Mouse (Mus musculus): ENCODE measurements around the gene Paf1.

Gene Paf1

DNA sequence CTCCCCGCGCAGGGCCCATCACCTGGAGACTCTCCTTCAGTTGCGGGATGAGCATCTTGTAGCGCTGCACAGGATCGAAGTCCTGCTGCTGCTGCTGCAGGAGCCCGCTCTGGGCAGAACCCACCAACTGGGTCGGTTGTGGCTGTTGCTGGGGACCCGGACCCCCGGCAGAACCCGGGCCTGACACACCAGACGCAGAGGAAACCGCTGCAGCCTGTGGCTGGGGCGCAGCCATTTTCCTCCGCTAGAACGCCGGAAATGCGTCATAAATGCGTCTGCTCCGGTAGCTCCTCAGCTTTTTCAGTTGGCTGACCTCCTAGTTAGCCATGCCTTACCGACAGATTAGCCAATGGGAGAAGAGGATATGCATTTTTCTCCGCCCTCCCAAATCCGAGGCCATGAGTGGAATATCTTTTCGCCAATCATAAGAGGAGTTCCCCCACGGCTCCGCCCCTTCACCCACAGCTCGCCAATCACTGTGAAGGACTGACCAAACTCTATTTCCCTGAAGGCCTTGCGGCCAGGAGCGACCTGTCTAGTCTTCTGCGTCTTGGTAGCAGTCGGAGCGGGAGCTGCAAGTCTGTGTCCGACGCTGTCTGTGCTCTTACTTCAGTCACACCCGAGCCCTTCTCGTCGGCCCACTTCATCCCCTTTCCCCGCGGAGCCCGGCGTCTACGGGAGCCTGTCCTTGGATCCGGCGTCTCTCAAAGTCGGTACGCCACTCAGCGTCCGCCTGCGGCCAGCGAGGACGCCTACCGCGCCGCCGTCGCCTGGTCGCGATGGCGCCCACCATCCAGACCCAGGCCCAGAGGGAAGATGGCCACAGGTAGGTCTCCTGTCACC is at the start of gene Paf1, which contains the start of gene Med29:
Gene Paf1, plus strand, starts transcription at position 523 of the 843 bp plus-strand sequence.
Gene Med29, minus strand, starts transcription at position 280 of the 843 bp plus-strand sequence.
- peak; percentile 95 for DNase-seq

DNA sequence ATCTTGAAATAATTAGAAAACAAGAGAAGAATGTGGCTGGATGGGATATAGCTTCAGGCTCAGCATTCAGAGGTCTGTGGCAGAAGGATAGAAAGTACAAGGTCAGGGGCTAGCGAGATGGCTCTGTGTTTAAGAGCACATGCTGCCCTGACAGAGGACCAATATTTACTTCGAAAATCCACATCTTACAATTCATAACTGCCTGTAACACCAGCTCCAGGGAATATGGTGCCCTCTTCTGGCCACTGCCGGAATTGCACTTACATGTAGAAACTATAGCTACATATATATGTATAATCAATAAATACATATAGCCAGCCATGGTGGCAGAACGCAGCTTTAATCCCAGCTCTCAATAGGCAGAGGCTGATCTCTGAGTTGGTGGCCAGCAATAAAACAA is 48.1 kb upstream of the Paf1 start:
- DNase-seq: peak; percentile 73

DNA sequence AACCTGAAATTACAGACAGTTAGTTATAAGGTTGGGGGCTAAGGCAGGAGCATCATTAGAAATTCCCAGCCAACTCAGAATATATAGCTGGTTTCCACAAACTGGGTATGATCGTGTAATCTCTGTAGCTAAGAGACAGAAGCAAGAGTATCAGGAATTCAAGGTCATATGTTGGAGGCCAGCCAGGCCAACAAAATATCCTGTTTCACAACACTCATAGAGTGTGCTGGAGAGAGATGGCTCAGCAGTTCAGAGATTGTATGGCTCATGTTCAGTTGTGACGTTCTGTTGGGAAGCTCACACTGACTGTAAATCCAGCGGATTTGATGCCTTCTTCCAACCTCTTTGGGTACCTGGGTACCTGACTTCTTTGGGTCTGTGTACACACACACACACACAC is 45.0 kb upstream of the Paf1 start:
- no peak for DNase-seq

DNA sequence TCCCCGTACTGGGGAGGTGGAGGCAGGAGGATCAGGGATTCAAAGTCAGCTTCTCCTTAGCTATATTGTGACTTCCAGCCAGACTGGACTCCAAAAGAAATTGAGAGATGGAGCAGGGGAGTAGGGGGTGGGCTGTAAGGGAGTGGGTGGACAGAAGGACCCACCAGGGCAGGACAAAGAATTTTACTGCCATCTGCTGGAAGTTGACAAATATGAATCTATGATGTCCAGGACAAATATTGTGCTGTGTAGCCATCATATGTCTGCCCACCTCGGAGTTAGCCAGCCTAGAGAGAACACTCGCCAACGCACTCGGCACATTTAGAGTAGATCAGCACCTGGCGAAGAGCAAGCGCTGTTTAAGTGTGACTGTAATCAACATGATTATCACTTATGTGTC is 44.1 kb upstream of the Paf1 start:
- no peak for DNase-seq

DNA sequence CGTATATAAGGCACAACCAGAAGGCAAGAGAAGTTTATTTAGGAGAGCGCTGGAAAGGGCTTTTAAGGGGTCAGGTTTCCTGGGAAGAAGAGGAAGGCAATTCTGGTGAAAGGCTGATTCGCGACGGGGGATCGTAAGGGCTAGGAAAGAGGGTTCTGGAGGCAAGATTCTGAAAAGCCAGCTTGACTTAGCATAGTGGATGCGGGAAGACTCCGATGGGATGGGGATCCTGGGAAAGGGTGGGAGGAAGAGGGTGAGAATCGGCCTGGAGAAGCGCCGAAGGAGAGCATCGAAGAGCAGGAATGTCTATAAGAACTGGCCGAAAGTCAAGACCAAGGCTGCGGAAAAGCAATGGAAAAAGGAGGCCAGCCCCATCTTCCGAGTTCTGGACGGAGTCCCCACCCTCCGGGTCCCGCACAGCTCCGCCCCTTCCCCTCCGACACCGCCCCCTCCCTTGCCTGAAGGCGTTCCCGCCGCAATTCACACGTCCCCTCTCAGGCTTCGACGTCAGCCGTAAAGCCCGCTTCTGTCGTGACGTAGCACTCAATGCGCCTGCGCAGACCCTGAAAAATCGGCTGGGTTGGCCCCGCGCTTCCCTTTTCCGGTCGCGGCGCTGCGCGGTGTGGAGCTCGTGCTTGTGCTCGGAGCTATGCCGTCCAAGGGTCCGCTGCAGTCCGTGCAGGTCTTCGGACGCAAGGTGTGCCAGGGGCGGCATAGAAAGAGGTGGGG is 42.4 kb upstream of the Paf1 start, which contains the start of gene Rps16:
Gene Rps16, plus strand, starts transcription at position 498 of the 729 bp plus-strand sequence.
- DNase-seq: peak; percentile 99

DNA sequence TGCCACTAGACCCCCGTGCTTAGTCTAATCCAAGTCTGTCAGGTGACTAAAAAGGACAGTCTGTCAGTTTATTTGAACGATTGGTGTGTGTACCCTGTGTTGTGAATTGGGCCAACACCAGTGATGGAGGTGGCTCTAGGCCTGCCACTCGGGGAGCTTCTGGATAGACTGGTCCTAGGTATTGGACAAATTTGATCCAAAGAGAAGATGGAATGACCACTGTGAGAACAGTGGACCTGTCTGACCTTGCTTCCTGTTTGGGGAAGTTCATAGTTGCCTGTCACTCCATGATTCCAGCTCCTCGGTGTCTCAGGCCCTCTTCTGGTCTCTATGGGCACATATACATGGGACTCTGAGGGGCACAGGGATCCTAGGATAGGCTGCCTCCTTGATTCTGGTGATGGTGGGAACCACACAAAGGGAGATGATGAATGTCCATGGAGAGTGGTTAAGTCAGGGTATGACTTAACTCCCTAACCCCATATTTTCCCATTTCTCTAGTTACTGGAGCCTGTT is 41.0 kb upstream of the Paf1 start:
- DNase-seq: no peak

DNA sequence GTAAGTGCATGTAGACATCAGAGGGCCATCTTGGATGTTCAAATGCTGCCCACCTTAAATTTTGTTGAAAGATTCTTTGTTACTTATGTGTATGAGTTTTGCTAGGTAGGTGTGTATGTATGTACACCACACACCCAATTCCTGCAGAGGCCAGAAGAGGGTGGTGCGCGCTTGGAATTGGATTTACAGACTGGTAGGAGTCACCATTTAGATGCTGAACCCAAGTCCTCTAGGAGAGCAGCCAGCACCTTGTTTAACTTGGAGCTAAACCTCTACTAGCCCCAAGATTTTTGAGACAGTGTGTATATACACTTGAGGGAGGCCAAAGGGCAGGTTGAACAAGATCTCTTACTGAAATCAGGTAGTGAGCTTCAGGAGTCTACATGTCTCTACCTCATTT is 39.5 kb upstream of the Paf1 start:
- peak; percentile 48 for DNase-seq

DNA sequence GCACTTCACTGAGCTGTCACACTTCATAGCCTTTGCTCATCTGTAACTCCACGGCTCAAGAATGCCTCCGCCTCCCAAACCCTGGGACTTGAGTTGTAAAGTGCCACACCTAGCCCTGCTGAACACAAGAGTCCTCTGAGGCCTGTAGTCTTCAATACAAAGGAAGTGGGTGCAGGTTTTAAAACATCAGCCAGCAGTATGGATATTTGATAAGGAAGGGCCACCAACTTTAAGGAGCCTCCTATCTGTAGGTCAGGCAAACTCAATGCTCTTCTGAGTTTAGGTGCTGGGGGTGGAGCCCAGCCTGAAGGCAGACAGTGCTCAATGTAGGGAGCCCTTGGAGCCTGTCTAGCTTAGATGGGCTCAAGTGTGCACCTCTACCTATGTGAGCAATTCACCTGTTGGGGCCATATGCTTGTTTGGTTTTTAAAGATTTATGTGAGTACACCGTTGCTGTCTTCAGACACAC is 38.6 kb upstream of the Paf1 start:
- no peak for DNase-seq

DNA sequence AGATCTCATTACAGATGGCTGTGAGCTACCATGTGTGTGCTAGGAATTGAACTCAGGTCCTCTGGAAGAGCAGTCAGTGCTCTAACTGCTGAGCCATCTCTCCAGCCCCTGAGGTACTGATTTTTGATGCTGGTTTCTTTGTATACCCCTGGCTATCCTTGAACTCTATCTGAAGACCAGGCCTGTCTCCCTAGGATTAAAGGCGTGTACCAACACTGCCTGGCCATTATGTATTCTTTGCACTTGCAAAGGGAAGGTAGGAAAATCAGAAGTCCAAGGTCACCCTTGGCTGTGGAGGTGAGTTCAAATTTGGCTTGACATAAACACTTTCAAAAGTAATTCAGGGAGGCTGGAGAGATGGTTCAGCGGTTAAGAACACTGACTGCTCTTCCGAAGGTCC is 38.2 kb upstream of the Paf1 start:
- no peak for DNase-seq

DNA sequence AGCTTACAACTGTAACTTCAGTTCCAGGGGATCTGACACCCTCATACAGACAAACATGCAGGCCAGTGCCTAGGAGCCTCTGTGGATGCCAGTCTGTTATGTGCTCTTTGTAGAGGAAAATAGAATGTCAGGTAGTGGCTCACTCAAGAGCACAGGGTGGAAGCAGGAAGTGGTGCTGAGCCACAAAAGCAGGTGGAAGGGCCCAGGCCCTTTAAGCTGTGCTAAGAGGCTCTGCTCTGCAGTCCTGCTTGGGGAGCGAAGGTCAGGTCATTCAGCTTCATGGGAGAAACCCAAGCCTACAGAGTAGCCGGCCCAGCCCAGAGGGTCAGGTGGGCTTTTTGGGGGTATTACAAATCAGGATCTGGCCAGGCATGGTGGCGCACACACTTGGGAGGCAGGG is 37.5 kb upstream of the Paf1 start:
- DNase-seq: peak; percentile 72

DNA sequence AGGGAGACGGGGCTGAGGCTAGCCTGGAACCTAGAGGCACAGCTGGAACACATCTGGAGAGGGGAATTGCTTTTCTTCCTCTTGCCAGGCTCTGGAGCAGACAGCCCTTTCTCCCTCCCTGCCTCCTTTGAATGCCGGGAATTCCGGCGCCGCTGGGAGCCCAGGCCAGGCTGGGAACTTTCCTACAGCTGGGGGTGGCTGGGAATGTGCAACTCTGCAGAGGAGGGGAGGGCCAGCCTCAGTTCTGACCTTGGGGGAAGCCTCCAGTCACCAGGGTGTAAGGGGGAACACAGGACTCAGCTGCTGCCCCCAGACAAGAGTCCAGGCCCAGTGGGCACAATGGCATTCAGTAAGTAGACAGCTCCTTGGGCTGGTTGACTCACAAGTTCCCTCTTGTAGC is 35.8 kb upstream of the Paf1 start:
- no peak for DNase-seq

DNA sequence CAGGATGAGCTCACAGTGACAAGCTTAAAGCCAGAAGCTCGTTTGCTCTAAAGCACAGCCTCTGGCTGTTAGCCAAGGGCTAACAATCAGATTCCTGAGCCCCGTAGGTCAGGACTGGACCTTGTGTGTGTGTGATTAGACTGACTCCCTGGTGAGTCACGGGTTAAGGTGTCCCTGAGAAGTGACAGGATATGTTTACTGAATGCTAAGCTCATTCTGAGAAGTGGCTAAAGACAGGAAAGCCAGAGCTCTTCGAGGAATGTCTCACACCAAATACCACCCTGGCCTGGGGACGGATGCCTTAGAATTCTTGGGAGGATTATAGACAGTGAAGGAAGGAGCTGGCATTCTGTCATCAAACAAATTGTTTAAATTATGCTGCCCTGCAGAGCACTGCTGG is 34.8 kb upstream of the Paf1 start:
- no peak for DNase-seq

DNA sequence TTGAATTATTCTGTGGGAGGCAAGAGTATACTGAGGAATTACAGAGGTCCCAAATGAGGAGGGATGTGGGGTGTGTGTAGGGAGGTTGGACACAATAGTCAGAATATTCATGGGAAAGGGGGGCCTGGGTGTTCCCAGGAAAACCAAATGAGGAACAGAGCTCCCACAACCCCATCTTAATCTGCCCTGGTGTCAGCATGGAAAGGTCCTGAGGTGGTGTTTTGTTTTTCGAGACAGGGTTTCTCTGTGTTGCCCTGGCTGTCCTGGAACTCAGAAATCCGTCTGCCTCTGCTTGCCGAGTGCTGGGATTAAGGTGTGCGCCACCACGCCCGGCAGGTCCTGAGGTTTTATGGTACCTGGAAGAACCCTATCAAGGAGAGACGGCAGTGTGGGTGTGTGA is 34.3 kb upstream of the Paf1 start:
- DNase-seq: no peak

DNA sequence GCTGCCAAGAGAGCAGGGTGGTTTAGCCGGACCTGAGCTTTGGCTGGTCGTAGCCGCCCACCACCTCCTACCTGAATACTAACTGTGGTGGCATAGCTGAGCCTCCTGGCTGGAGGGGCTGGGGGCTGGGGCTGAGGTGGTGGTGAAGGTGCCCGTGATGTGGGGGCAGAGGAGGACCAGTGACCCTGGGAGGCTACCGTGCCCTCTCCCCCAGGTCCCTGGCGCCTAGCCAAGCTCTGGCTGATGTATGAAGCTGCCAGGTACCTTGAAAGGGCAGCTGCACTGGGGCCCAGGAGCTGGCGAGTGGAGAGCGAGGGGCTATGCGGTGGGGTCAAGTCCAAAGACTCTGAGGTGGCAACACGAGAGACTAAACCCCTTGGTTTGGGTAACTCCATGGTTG is 32.9 kb upstream of the Paf1 start:
- no peak for DNase-seq

DNA sequence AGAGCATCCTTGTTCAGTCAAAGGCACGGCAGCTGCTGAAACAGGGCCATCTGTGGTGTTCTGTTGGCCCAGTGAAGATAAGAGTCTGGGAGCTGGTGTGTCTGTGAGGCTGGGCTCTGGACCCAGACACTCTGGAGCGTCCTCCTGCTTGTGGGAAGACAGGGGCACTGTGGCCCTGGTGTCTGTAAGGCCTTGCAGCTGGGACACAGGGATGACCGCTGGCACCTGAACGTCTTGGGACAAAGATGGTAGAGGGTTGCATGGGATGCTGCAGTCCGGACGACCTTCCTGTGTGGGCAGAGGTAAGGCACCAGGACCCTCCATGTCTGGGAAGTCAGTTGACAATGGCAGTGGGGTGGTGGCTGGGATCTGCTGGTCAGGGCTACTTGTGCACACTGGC is 32.5 kb upstream of the Paf1 start:
- no peak for DNase-seq

DNA sequence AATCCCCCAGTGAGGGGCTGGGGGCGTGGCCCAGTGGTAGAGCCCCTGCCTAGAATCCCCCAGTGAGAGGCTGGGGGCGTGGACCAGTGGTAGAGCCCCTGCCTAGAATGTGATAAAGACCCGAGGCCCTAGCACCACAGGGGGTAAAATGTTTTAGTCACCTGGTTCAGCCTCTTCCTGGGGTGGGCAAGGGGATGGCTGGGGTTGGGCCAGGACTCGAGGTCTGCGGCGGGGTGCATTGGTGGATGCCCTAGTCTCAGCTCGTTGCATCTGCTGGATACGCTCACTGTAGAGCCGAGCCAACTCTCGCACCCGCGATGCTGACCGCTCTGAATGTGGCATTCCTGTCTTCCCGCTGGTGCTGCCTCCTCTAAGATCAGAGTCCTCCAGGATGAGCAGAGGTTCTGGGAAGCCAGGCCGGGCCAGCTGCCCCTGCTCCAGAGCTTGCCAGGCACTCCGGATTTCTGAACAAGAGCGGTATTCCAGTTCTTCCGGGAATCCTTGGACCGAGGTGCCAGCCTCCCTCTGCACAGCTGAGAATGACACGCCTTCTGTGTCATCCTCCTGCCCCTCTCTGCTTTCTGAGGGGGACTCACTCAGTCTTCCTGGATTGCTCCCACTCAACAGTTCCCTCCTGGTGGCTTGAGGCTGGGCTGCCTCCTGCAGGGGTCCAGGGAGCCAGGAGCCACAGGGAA is 31.0 kb upstream of the Paf1 start:
- no peak for DNase-seq

DNA sequence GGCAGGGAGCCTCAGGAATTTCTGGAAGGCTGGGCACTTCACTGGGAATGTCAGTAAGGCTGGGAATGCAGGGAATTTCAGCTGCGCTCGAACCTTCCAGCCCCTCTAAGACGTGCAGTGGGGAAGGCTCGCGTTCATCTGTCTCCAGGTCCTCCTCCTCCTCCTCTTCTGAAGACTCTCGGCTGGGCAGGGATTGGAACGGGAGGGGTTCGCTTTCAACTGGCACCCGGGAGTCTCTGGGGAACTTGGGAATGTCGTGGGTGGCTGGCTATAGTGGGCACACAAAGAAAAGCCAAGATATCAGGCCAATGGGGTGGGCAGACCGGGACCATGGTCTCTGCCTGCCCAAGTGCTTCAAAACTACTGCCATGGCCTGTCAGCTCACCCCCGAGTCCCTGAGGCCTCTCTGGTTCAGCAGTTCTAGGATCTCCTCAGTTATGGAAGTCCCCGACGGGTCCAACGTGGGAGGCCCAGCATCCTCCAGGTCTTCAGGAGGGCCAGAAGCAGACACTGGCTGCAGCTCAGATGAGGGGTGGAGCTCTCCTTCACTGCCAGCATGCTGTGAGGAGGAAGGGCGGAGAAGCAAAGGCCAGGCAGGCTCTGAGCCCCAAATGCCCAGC is 30.2 kb upstream of the Paf1 start:
- no peak for DNase-seq

DNA sequence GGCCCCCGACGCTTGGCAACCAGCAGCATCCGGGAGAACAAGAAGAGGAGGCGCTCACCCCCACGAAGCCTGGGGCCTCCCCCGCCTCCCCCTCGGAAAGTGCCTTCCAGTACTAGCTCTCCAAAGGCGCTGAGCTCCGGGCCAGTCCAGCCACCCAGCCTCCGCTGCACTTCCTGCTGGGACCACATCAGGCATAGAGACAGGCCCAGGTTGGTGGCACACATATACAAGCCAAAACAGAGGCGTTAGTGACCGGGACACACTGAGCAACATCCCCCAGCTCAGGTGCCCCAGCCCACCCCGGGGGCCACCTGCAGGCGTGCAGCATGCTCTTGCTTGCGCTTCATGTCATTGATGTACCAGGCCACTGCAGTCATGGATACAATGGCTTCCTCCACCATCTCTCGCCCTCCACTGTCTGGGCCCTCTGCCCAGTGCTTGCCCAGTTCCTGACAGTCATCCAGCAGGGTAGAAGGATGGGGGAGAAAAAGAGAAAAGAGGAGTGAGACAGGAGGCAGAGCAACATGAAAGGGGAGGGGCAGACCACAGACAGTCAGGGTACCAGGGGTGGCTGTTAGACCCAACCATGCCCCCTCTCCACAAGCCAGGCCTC is 25.0 kb upstream of the Paf1 start:
- DNase-seq: no peak

DNA sequence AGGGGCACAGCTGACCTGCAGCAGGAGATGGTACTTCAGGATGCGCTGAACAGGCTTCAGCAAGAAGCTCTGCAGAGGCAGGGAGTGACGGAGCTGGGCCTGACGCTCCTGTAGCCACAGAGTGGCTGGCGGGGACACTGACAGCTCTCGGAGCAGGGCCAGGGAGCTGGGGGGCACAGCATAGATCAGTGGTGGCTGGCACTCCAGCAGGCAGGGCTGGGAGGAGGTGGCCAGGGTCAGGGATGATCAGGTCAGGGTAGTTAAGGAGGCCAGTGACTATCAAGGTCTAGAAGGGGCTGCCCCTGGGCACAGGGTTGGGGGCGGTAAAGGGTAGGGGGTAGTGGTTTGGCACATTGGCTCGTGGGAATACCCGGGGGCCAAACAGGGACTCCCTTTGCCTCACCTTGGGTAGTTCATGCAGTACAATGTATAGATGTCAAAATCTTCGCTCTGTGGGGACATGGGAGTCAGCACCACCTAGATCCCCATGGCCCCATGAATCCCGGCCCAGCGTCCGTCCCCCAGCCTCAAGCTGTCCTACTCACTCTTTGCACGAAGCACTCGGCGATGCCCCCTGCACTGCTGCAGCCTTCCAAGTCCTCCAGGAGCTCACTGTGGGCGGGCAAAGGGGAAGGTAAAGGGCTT is 24.4 kb upstream of the Paf1 start:
- DNase-seq: no peak

DNA sequence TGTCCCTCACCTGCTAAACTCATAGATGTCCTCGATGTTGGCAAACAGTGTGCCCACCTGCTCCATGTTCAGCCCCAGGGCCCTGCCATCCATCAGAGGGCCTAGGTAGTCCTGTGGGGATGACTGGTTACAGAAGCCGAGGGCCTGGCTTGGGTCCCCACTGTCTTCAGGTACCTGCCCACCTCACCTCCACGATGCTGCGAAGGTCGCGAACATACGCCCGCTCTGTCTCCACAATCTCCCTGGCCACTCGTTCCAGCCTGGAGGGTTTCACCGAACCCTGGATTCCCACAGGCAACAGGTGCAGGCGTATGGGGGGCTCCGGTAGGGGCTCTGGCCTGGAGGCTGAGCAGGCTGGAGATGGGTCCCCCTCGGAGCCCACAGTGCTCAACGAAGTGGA is 22.7 kb upstream of the Paf1 start:
- DNase-seq: no peak

DNA sequence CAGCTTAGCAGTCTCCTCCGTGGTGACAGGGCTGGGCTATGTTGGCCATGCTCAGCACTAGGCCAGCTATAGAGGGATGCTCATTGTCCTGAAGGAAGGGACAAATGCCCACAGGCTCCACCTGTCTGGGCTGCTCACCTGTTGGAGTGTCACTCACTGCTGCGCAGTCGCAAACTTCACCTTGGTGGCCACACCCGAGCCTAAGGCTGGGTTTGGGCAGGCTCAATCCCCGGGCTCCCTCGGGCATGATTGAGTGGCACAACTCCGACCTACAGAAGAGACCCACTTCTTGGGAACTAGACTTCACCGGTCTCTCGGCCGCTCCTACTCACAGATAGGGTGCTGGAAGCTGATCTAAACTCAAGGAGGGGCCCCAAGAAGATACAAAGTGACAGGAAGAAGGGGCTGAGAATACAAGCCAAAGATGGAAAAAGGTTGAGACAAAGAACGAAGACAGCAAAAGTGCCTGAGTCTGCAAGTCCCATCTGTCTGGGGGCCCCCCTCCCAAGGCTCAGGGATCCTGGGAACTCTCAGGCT is 21.7 kb upstream of the Paf1 start:
- peak; percentile 56 for DNase-seq
